ENCODE assay signal across 13 mouse cellular contexts in genomic region chr13:67867899-67868298, GRCm38 (mm10). TPM values are rescaled to one million over a fixed set of nuclear protein-coding genes. Genes with fewer than 3 reads are reported as not detected.
DNase-seq lines count a peak whose midpoint lies in the region; ATAC-seq and TF ChIP-seq lines count a peak whose summit lies in the region.
"Had no signal": no experiment of that assay in that cellular context is flagged by ENCODE, and none has a peak within 500 bp of the region (broad histone marks: within the 10 kb centered on the region; RNA-seq: fewer than 3 reads in every experiment).

No protein-coding gene starts in this region.

- peak; percentile 42 for TF ChIP-seq CTCF in forebrain, postnatal 0 days (IDR thresholded peaks at IDR 0.05; ENCODE audit: low read depth)
- peak; percentile 34 for TF ChIP-seq CTCF in liver, postnatal 0 days (IDR thresholded peaks at IDR 0.05; ENCODE audit: low read depth)
- peak; percentile 78 for TF ChIP-seq CTCF in E14TG2a.4 (conservative IDR thresholded peaks at IDR 0.05; ENCODE audit: low read length)

- H3K36me3 ChIP-seq in forebrain, postnatal 0 days (ENCODE audit: insufficient read depth) = no peaks in the 10 kb centered on the region
- H3K36me3 ChIP-seq in forebrain, embryonic 10.5 days (replicated peaks) = no peaks in the 10 kb centered on the region
- no peaks in the 10 kb centered on the region for H3K36me3 ChIP-seq in liver, postnatal 0 days (replicated peaks; ENCODE audit: insufficient read depth, low read length)
- H3K36me3 ChIP-seq in E14TG2a.4 (ENCODE audit: insufficient read depth, low read length) = no peaks in the 10 kb centered on the region
- no peaks in the 10 kb centered on the region for H3K36me3 ChIP-seq in heart, embryonic 11.5 days (ENCODE audit: control insufficient read depth, insufficient read depth, low read length)
- H3K36me3 ChIP-seq: embryonic facial prominence, embryonic 15.5 days; midbrain, embryonic 12.5 days had no signal

- H3K9me3 ChIP-seq in forebrain, postnatal 0 days (ENCODE audit: low read length) = no peaks in the 10 kb centered on the region
- H3K9me3 ChIP-seq in forebrain, embryonic 10.5 days = peaks cover 9% of the 10 kb centered on the region; the same call in 1 of the 2 replicates
- H3K9me3 ChIP-seq in liver, postnatal 0 days (ENCODE audit: low read length) = no peaks in the 10 kb centered on the region; the same call in 1 of the 2 replicates
- no peaks in the 10 kb centered on the region for H3K9me3 ChIP-seq in E14TG2a.4 (ENCODE audit: low read length)
- H3K9me3 ChIP-seq in heart, embryonic 11.5 days (replicated peaks; ENCODE audit: control insufficient read depth, low read length) = no peaks in the 10 kb centered on the region
- H3K9me3 ChIP-seq: embryonic facial prominence, embryonic 15.5 days had no signal

- ATAC-seq in forebrain, postnatal 0 days = no peak
- no peak for ATAC-seq in liver, postnatal 0 days
- no peak for ATAC-seq in granulocyte monocyte progenitor cell, adult 5-6 weeks (replicated peaks; ENCODE audit: poor library complexity, severe bottlenecking)
- ATAC-seq in heart, embryonic 11.5 days (replicated peaks; ENCODE audit: insufficient number of reproducible peaks, low FRiP score, low TSS enrichment) = no peak

- H3K4me3 ChIP-seq in forebrain, postnatal 0 days (ENCODE audit: low read depth, low read length) = no peak overlapping the region
- H3K4me3 ChIP-seq in forebrain, embryonic 10.5 days = no peak overlapping the region
- no peak overlapping the region for H3K4me3 ChIP-seq in liver, postnatal 0 days (ENCODE audit: low read depth, low read length)
- no peak overlapping the region for H3K4me3 ChIP-seq in E14TG2a.4 (replicated peaks; ENCODE audit: low read length)
- no peak overlapping the region for H3K4me3 ChIP-seq in heart, embryonic 11.5 days (ENCODE audit: low read depth, low read length)
- H3K4me3 ChIP-seq: embryonic facial prominence, embryonic 15.5 days; midbrain, embryonic 12.5 days had no signal

- H3K27me3 ChIP-seq in forebrain, postnatal 0 days (ENCODE audit: insufficient read depth, low read length) = no peaks in the 10 kb centered on the region
- H3K27me3 ChIP-seq in forebrain, embryonic 10.5 days (ENCODE audit: poor library complexity, severe bottlenecking) = 0 out of 2 replicates have a peak, but pooled peaks cover 7% of the 10 kb centered on the region
- no peaks in the 10 kb centered on the region for H3K27me3 ChIP-seq in liver, postnatal 0 days (ENCODE audit: insufficient read depth, low read length)
- peaks cover 10% of the 10 kb centered on the region for H3K27me3 ChIP-seq in E14TG2a.4 (ENCODE audit: insufficient read depth, low read length)
- H3K27me3 ChIP-seq in heart, embryonic 11.5 days (ENCODE audit: control insufficient read depth, insufficient read depth, low read length) = no peaks in the 10 kb centered on the region
- H3K27me3 ChIP-seq: embryonic facial prominence, embryonic 15.5 days; midbrain, embryonic 12.5 days had no signal

- no peak overlapping the region for H3K9ac ChIP-seq in forebrain, postnatal 0 days
- no peak overlapping the region for H3K9ac ChIP-seq in liver, postnatal 0 days (replicated peaks)
- H3K9ac ChIP-seq in heart, embryonic 11.5 days (ENCODE audit: low read depth, low read length) = no peak overlapping the region
- H3K9ac ChIP-seq: embryonic facial prominence, embryonic 15.5 days; midbrain, embryonic 12.5 days had no signal

- H3K4me1 ChIP-seq in forebrain, postnatal 0 days (ENCODE audit: insufficient read depth) = no peaks in the 10 kb centered on the region
- H3K4me1 ChIP-seq in forebrain, embryonic 10.5 days = peaks cover 15% of the 10 kb centered on the region; the same call in 1 of the 2 replicates
- no peaks in the 10 kb centered on the region for H3K4me1 ChIP-seq in liver, postnatal 0 days (ENCODE audit: insufficient read depth)
- H3K4me1 ChIP-seq in E14TG2a.4 (replicated peaks; ENCODE audit: low read depth, low read length) = peaks cover 10% of the 10 kb centered on the region
- no peaks in the 10 kb centered on the region for H3K4me1 ChIP-seq in heart, embryonic 11.5 days (ENCODE audit: control insufficient read depth, insufficient read depth, low read length)
- H3K4me1 ChIP-seq: embryonic facial prominence, embryonic 15.5 days; midbrain, embryonic 12.5 days had no signal

- DNase-seq in forebrain, postnatal 0 days = no peak
- no peak for DNase-seq in forebrain, embryonic 10.5 days (ENCODE audit: extremely low spot score, low spot score)
- DNase-seq in liver, postnatal 0 days = no peak
- no peak for DNase-seq in liver
- DNase-seq in brain, adult 2 months (ENCODE audit: low read depth, low spot score) = peak; percentile 18

- H3K27ac ChIP-seq in forebrain, postnatal 0 days (ENCODE audit: low read depth, low read length) = no peak overlapping the region
- H3K27ac ChIP-seq in forebrain, embryonic 10.5 days = no peak overlapping the region
- no peak overlapping the region for H3K27ac ChIP-seq in liver, postnatal 0 days (ENCODE audit: low read depth)
- H3K27ac ChIP-seq in heart, embryonic 11.5 days (ENCODE audit: low read depth, low read length) = no peak overlapping the region
- H3K27ac ChIP-seq: embryonic facial prominence, embryonic 15.5 days; midbrain, embryonic 12.5 days had no signal

- WGBS in forebrain, postnatal 0 days = 35% methylated on average over 3 of the region's 3 CpGs
- 26% methylated on average over 3 of the region's 3 CpGs for WGBS in forebrain, embryonic 10.5 days
- WGBS in liver, postnatal 0 days (ENCODE audit: insufficient replicate concordance) = 27% methylated on average over 3 of the region's 3 CpGs
- 27% methylated on average over 3 of the region's 3 CpGs for WGBS in heart, embryonic 11.5 days (ENCODE audit: insufficient replicate concordance)

- H3K4me2 ChIP-seq in forebrain, postnatal 0 days (ENCODE audit: low read depth) = no peak overlapping the region
- no peak overlapping the region for H3K4me2 ChIP-seq in liver, postnatal 0 days (ENCODE audit: low read depth, low read length)
- no peak overlapping the region for H3K4me2 ChIP-seq in heart, embryonic 11.5 days
- H3K4me2 ChIP-seq: embryonic facial prominence, embryonic 15.5 days; midbrain, embryonic 12.5 days had no signal

- TF ChIP-seq EP300 in liver, postnatal 0 days (IDR thresholded peaks at IDR 0.05; ENCODE audit: low read depth) = no peak

RNA-seq across cellular contexts. Expression of gene BC048507, which starts 4.8 kb away (rescaled TPM):
- not detected in 2 replicates for total RNA-seq in forebrain, postnatal 0 days (2014; rRNA removed)
- polyA plus RNA-seq in forebrain, postnatal 0 days (2015; fragmentation: Nextera tagmentation; extraction: Ambion mirVana) = not detected in 2 replicates
- not detected in 2 replicates for polyA plus RNA-seq in forebrain, embryonic 10.5 days (2016; fragmentation: Nextera tagmentation; extraction: Ambion mirVana)
- polyA plus RNA-seq in liver, postnatal 0 days (2015; fragmentation: Nextera tagmentation; extraction: Ambion mirVana) = not detected in 2 replicates
- total RNA-seq in granulocyte monocyte progenitor cell, adult 5-6 weeks (2014; fragmentation: Nextera tagmentation) = not detected in 2 replicates
- total RNA-seq in granulocyte monocyte progenitor cell, adult 5-6 weeks (2017) = not detected in 2 replicates
- not detected in 2 replicates for polyA plus RNA-seq in heart, embryonic 11.5 days (2014; fragmentation: Nextera tagmentation; extraction: Ambion mirVana)
- polyA plus RNA-seq: embryonic facial prominence, embryonic 15.5 days; intestine, embryonic 14.5 days; limb, embryonic 11.5 days; midbrain, embryonic 12.5 days; stomach, embryonic 14.5 days had no signal

RNA-seq across cellular contexts. Expression of gene Gm10037, which starts 37.0 kb away (rescaled TPM):
- total RNA-seq in forebrain, postnatal 0 days (2014; rRNA removed) = 3.4 and 4.3 TPM in 2 replicates
- polyA plus RNA-seq in forebrain, postnatal 0 days (2015; fragmentation: Nextera tagmentation; extraction: Ambion mirVana) = 4.4 and 5.8 TPM in 2 replicates
- 2.5 and 2.7 TPM in 2 replicates for polyA plus RNA-seq in forebrain, embryonic 10.5 days (2016; fragmentation: Nextera tagmentation; extraction: Ambion mirVana)
- polyA plus RNA-seq in liver, postnatal 0 days (2015; fragmentation: Nextera tagmentation; extraction: Ambion mirVana) = 0.21 TPM in 2 replicates
- total RNA-seq in granulocyte monocyte progenitor cell, adult 5-6 weeks (2014; fragmentation: Nextera tagmentation) = 1.6 TPM in 1 of 2 replicates, not detected in the other
- total RNA-seq in granulocyte monocyte progenitor cell, adult 5-6 weeks (2017) = 1.0 TPM in 1 of 2 replicates, not detected in the other
- 1.4 and 1.7 TPM in 2 replicates for polyA plus RNA-seq in heart, embryonic 11.5 days (2014; fragmentation: Nextera tagmentation; extraction: Ambion mirVana)

RNA-seq across cellular contexts. Expression of gene Zfp273, which starts 54.4 kb away (rescaled TPM):
- total RNA-seq in forebrain, postnatal 0 days (2014; rRNA removed) = 14.5 and 14.7 TPM in 2 replicates
- 7.4 and 8.7 TPM in 2 replicates for polyA plus RNA-seq in forebrain, postnatal 0 days (2015; fragmentation: Nextera tagmentation; extraction: Ambion mirVana)
- polyA plus RNA-seq in forebrain, embryonic 10.5 days (2016; fragmentation: Nextera tagmentation; extraction: Ambion mirVana) = 6.0 and 7.8 TPM in 2 replicates
- 0.96 and 1.3 TPM in 2 replicates for polyA plus RNA-seq in liver, postnatal 0 days (2015; fragmentation: Nextera tagmentation; extraction: Ambion mirVana)
- 3.7 and 5.9 TPM in 2 replicates for total RNA-seq in granulocyte monocyte progenitor cell, adult 5-6 weeks (2014; fragmentation: Nextera tagmentation)
- 6.0 and 7.0 TPM in 2 replicates for total RNA-seq in granulocyte monocyte progenitor cell, adult 5-6 weeks (2017)
- 4.1 and 5.5 TPM in 2 replicates for polyA plus RNA-seq in heart, embryonic 11.5 days (2014; fragmentation: Nextera tagmentation; extraction: Ambion mirVana)
